Mouse (Mus musculus) effector memory CD4-positive, alpha-beta T cell, adult 7 months (primary cell): ENCODE data around the gene Gm42372. TPM values are rescaled to one million over a fixed set of nuclear protein-coding genes. Genes with fewer than 3 reads are reported as not detected.

Source experiments
- polyA plus RNA-seq: library from polyadenylated mRNA; unstranded; fragments of 100-300 nt; shearing (Covaris generic); gene quantifications from one replicate; pipeline ENCODE4 v1.2.1, GENCODE M21; 2017

Gm42372 gene
- 1.4 TPM for polyA plus RNA-seq

DNA sequence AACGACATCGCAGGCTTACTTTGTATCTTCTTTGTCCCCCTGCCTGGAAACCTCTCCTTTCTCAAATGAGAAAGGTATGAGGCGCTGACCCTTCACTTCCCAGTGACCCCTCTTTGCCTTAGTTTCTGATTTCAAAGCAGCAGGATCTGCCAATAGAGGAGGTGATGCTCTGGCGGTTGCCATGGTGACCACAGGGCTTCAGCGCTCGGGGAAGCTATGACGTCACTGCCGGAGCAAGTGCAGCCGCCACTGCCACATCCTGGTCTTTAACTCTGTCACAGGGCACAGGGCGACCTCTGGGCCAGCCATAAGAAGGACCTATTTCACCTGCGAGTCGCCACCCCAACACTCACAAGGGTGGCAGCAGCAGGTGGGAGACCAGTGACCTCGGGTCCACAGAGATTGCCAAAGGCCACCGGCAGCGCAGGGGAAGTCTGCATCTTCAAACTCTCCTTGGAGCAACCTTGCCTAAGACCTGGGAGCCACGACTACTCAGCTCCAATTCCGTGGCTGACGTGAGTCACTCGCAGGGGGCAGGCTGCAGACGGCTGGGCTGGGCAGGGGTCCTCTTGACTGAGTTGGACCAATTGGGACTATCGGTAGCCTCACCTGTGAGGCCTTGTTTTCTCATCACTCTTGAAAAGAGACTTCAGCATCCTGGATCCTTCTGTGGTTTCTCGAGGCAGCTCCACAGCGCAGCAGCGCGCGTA is at the start of gene Gm42372:
Gene Gm42372, plus strand, starts transcription at position 228 of the 710 bp plus-strand sequence.

DNA sequence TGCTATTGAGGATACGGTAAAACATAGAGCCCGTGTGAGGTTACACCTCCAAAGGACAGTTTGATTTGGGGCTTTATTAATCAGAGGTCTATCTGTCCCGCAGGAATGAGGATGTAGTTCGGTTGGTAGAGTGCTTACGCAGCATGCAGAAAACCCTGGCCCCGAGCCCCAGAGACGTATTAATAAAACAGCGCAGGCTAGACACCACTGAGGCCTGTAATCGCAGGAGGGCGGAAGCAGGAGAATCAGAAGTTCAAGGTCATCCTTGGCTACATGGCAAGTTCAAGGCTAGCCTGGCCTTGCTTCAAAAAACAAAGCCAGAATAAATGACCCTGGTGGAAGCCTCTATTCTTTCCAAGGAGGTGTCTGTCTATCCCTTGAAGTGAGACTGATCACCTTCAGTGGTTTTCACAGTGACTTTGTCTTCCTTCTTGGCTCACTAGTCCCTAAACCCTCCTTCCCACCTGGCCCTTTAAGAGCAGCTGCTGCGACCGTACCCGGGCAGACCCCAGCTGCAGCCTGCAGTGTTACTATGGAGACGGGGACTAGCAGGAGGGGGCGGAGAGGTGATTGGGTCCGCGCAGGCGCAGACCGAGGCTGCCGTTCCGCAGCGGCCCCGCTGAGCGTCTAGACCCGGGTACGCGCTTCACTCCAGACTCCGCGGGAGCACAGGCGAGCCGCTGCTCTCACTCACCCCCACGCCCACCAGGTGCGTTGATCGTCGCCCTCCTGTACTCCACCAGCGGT is 38.7 kb upstream of the Gm42372 start, which contains the start of gene Pnmal2:
Gene Pnmal2, plus strand, starts transcription at position 622 of the 747 bp plus-strand sequence.

DNA sequence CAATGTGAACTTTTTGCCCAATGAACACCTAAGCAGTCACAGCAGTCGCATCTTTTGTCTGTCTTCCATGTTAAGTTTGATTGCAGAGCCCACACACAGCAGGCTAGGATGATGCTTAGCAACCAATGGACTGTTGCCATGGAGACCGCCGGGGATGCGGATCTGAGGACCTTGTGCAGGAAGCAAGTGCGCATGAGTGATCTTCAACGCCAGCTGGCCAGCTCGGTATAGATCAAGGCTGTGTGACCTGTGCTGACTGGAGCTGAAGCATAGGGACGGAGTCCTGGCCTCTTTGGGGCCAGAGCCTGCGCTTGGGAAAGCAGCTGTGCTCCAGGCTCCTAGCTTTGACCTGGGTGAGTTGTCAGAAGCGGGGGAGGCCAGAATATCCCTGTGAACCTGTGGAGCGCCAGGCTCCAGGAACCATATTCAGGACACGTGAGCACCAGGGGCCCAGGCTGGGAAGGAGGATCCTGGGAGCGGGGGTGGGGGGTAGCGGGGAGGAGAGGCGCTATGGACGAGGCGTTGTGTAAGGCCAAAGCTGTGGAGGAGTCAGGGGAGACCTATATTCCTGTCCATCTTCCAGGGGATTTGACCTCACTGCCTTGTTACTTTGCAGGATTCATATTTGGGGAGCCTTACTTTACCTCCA is 23.2 kb upstream of the Gm42372 start, which contains the start of gene Pnmal1:
Gene Pnmal1, plus strand, starts transcription at position 141 of the 649 bp plus-strand sequence.

DNA sequence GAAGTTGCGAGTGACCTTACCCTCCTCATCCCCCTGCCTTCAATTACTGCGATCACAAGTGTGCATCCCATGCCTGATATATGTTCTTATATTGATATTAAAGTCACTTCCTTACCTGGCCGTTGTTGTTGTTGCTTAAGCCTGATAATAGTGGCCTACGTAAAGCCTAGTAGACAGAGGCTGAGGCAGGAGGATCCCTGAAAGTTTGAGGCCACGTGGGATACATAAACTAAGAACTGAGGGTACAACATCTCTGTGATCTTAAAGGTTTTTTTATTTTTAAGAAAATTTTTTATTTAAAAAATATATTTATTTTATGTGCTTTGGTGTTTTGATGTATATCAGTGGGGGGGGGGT is 9.5 kb downstream of the Gm42372 start, which contains the start of gene Ccdc8:
Gene Ccdc8, plus strand, starts transcription at position 258 of the 357 bp plus-strand sequence.

DNA sequence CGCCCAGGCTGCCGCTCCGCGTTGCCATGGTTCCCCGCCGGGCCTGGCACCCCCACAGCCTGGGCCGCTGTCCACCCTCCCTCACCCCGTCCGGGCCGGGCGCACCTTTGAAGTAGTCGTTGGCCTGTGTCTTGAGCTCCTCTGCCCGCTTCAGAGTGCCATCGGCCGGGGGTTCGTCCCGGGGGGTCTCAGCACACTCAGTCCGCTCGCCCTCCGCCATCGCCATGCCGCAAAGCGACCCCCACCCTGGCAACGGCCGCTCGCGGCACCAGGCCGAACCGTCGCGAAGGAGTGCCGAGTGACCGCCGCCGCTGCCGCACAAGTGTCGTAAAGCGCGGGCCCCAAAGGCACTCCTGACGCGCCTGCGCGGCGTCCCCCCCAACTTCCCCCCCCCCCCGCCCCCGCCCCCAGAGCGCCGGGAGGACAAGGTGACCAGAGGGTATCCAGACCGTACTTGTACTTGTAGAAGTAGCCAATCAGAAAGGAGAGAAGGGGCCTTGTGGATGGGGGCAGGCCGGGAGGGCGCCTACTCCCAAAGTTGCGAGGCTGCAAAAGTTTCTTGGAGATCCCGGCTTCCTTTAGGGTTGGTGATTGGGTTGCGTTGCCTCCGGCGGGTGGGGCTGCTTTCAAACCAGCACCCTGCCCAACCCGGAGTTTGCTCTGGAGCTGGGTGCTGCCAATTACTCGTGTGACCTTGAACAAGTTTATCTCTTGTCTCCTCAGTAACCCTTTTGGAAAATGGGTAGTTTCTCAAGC is 44.9 kb downstream of the Gm42372 start, which contains the start of gene Ppp5c:
Gene Ppp5c, minus strand, starts transcription at position 337 of the 756 bp plus-strand sequence.

Other genes starting within 250 kb of the Gm42372 start
- 90.3 TPM for gene Ap2s1, start 244.7 kb upstream of the Gm42372 start, polyA plus RNA-seq
- gene Slc1a5, start 201.7 kb upstream of the Gm42372 start, polyA plus RNA-seq: 321 TPM
- 64.8 TPM for gene Strn4, start 167.2 kb upstream of the Gm42372 start, polyA plus RNA-seq
- gene Fkrp, start 166.4 kb upstream of the Gm42372 start, polyA plus RNA-seq: 26.4 TPM
- gene Prkd2, start 140.2 kb upstream of the Gm42372 start, polyA plus RNA-seq: 121 TPM
- 0.41 TPM for gene Dact3, start 107.8 kb upstream of the Gm42372 start, polyA plus RNA-seq
- not detected for gene Gng8, start 91.3 kb upstream of the Gm42372 start, polyA plus RNA-seq
- gene Ptgir, start 76.6 kb upstream of the Gm42372 start, polyA plus RNA-seq: not detected
- gene Calm3, start 59.0 kb upstream of the Gm42372 start, polyA plus RNA-seq: 77.0 TPM
- gene Pnmal2, start 38.4 kb upstream of the Gm42372 start, polyA plus RNA-seq: 0.27 TPM
- 0.24 TPM for gene Pnmal1, start 23.4 kb upstream of the Gm42372 start, polyA plus RNA-seq
- gene Ccdc8, start 9.6 kb downstream of the Gm42372 start, polyA plus RNA-seq: 0.11 TPM
- gene Ppp5c, start 44.8 kb downstream of the Gm42372 start, polyA plus RNA-seq: 69.3 TPM
- 0.43 TPM for gene Hif3a, start 79.3 kb downstream of the Gm42372 start, polyA plus RNA-seq
- 0.91 TPM for gene Psg16, start 91.0 kb downstream of the Gm42372 start, polyA plus RNA-seq
- gene Ceacam3, start 167.2 kb downstream of the Gm42372 start, polyA plus RNA-seq: not detected
- not detected for gene Psg29, start 220.4 kb downstream of the Gm42372 start, polyA plus RNA-seq